Mouse (Mus musculus): ENCODE results near the gene Il21r.

DNA sequence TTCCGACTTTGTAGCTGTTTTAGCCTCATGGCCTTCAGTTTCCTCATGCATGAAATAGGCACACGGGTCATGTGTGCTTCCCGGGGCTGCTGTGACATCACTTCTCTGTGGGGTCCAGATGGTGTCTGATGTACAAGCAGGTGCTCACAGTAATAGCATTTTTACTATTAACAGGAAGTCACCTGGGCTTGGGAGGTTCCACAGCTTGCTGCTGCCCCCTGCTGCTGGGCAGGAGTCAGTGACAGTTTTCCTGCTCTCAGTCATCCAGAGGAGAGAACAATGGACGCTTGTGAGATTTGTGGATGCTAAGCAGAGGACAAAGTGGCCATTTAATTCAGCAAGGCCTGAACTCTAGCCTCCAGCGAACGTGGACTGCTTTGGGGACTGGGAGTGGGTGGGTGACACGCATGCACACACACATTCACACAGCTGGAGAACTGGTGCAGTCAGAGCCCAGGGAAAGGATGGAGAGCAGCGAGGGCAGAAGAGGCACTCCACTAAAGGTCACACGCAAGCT, 35.7 kb downstream of the Il21r start:
- TF ChIP-seq USF1 (IDR thresholded peaks at IDR 0.05; ENCODE audit: low read depth) = no peak
- no peak for TF ChIP-seq POLR2A (IDR thresholded peaks at IDR 0.05; ENCODE audit: insufficient read length, low read depth)
- no peak for TF ChIP-seq TCF3 (IDR thresholded peaks at IDR 0.05; ENCODE audit: insufficient read length, low read depth)
- TF ChIP-seq MYOG (IDR thresholded peaks at IDR 0.05; ENCODE audit: control insufficient read depth in 1 of 3, insufficient read depth in 1 of 3, insufficient read length in 2 of 3, low read depth in 2 of 3) = no peak
- no peak for TF ChIP-seq MYOD1 (IDR thresholded peaks at IDR 0.05; ENCODE audit: control insufficient read depth in 1 of 3, insufficient read length in 2 of 3, low read depth in 2 of 3)
- TF ChIP-seq MAX (IDR thresholded peaks at IDR 0.05; ENCODE audit: low read depth) = no peak
- TF ChIP-seq POLR2AphosphoS2 (IDR thresholded peaks at IDR 0.05; ENCODE audit: insufficient read length, low read depth) = no peak
- no peak for TF ChIP-seq E2F4 (IDR thresholded peaks at IDR 0.05; ENCODE audit: insufficient read depth)
- no peak for TF ChIP-seq SRF (IDR thresholded peaks at IDR 0.05; ENCODE audit: control insufficient read depth, insufficient read length, low read depth)
- TF ChIP-seq TCF12 (IDR thresholded peaks at IDR 0.05; ENCODE audit: insufficient read depth, poor library complexity, severe bottlenecking) = no peak
- TF ChIP-seq CEBPB (IDR thresholded peaks at IDR 0.05; ENCODE audit: insufficient read depth, poor library complexity, severe bottlenecking) = no peak
- TF ChIP-seq REST (IDR thresholded peaks at IDR 0.05; ENCODE audit: insufficient read depth, insufficient read length) = no peak
